Mouse (Mus musculus) ovary, adult 18-20 months (tissue): Measurements from ENCODE around the gene Dytn.
"Not testable (repeated sequence)": the region's sequence is repeated elsewhere in the genome, so short reads cannot be mapped to it uniquely, and the experiment has no call there.

Experiments used
- DNase-seq: peaks from one replicate; pipeline ENCODE4 v3.0.0; 2022; ENCODE audit warnings: low spot score, mixed read lengths

Gene Dytn

DNA sequence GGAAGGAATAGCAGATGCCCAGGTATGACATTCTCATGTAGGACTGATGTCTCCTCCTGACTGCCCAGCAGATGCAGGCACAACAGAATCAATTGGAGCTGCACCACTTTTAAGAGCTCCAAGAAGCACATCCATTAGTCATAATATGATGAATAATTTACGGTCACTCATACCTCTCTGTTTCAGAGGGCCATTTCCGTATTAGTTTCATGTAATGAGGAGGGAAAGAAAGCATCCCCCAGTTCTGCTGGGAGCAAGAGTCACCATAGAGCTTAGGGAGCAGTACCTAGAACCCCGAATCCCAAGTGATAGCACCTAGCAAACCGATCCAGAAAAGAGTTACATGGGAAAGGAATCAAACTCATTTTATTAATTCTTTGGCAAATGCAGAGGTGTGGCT is at the start of gene Dytn:
TSS of gene Dytn (minus strand) at position 101 of the 400 bp plus-strand sequence.
- DNase-seq = no peak

DNA sequence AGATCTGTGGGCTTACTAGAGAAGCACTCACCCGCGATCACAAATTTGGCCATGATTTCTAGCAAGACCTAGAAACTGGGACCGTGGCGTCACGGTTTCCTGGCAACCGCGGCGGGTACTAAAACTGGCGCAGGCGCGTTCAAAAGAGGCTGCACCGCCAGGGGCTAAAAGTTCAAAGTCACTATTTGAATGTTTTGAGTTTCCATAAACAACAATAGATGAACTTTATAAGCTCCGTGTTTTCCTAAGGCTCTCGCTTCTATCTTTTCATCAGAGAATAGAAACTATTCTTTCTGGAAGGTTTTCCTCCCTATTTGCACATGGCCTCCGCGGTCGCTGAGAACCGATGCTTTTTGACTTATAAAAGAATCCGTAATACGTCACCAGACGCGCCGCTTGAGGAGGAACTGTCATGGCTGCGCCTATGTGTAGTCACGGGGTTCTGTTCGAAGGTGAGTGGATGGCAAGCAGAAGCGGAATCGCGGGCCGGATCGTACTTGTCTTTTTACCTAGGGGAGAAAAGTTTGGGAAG is 43.6 kb upstream of the Dytn start, which contains the start of the genes Mdh1b and Fastkd2:
TSS of gene Mdh1b (minus strand) at position 79 of the 532 bp plus-strand sequence.
TSS of gene Fastkd2 (plus strand) at position 375 of the 532 bp plus-strand sequence.
- DNase-seq = peak; percentile 78

DNA sequence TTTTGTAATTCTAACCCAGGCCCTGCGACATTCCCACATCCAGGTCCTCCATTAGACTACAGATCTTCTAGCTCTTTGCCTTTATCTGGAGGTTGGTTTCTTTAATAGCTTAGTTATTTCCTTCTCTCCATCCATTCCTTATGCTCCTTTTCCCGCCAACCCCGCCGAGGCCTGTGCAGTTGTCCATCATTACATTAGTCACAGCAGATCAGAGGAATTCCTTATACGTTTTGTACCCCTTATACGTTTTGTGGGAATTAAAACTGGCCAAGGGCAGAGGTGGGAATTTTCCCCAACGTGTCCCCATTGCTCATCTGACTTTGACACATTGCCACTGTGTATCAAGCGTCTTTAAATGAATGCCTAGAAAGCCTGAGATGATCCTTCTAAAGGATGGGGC is 43.1 kb upstream of the Dytn start:
- DNase-seq = no peak

DNA sequence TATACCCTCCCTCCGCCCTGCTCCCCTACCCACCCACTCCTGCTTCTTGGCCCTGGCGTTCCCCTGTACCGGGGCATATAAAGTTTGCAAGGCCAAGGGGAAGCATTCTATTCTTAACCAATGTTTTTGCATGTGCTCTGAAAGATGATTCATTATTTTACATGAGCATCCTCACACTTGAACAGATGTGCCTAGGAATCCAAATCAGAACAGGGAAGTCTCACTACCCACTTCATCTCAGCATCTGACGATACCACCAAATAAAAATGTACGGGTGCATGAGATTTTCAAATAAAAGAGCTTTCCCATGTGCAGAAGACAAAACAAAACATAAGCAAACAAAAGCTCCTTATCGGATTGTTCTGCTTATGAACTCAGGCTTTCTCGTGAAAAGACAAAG is 33.4 kb upstream of the Dytn start:
- no peak for DNase-seq

DNA sequence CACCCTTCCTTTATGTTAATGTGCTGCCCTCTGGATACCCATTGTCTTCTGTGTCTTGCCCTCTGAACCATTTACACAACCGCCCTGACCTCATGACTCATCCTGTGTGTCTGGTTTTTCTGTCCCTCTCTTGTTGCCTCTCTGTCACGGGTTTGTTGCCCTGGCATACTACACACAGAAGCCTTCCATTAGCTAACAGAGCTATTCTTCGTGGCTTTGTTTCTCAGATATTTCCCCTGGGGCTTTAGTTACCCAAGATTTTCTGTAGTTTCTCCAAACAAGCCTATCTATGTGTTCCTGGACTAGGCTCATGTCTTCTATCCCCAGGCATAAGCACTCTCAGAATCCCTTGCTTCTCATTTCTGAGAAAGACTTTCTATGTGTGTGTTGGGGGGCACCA is 22.1 kb upstream of the Dytn start:
- DNase-seq = no peak

DNA sequence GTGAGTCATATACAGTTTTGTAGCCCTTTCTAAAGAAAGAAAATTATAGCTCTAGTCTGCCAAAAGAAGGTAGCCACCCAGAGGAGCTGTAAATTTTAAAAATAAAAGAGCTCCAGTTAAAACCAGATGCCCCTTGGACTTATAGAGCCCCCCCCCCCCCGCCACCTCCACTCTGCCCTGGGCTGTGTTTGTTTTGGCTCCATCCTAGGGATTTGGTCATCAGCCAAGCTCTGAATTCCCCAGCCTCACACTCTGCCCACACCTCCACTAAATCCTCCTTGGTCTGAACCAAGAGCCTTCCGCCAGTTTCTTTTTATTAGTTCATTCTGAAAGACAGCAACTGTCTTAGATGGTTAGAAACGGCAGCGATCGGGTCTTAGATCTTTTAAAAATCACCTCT is 19.0 kb upstream of the Dytn start:
- DNase-seq = no peak

DNA sequence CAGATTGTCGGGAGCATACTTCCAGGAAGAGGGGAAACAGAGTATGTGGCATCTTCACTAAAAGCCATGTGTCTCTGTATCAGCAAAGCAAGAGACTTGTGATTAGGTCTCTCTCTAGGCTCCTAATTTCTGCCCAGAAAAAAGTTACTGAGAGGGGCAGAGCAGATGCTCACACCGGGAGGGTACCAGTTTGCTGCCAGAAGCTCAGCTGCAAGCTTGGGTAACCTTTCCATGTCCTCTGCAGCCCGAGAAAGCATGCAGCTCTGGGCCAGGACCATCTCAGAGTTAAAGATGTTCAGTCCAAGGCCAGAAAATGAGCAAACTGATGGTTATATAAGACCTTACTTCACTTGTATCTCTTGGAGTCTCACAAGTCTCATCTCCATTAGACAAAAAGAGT is 10.1 kb upstream of the Dytn start:
- DNase-seq = no peak

DNA sequence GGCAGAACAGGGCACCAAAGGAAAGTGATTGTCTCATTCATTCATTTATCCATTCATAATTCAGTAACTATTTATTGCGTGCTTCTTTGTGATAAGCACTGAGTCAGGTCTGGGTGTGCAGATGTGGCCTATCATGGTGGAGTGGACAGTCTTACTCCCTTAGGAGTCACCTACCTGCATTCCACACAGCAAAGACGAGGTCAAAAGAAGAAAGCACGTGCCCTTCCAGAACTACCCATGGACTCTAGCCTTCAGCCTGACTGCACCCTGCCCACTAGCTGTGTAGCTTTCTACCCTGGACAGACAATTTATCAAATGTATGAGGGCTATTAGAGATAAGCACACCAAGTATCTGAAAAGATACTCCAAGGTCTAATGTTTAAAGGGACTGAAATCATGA is 10.8 kb downstream of the Dytn start:
- no peak for DNase-seq

DNA sequence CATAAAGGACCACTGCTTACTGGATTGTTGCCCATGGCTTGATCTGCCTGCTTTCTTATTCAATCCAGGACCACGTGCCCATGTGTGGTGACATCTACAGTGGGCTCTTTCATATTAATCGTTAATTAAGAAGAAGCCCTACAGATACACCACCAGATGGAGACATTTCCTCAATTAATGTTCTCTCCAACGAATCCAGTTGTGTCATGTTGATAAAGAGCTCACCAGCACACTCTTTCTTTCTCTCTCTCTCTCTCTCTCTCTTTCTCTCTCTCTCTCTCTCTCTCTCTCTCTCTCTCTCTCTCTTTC is 17.9 kb downstream of the Dytn start:
- DNase-seq = no peak

DNA sequence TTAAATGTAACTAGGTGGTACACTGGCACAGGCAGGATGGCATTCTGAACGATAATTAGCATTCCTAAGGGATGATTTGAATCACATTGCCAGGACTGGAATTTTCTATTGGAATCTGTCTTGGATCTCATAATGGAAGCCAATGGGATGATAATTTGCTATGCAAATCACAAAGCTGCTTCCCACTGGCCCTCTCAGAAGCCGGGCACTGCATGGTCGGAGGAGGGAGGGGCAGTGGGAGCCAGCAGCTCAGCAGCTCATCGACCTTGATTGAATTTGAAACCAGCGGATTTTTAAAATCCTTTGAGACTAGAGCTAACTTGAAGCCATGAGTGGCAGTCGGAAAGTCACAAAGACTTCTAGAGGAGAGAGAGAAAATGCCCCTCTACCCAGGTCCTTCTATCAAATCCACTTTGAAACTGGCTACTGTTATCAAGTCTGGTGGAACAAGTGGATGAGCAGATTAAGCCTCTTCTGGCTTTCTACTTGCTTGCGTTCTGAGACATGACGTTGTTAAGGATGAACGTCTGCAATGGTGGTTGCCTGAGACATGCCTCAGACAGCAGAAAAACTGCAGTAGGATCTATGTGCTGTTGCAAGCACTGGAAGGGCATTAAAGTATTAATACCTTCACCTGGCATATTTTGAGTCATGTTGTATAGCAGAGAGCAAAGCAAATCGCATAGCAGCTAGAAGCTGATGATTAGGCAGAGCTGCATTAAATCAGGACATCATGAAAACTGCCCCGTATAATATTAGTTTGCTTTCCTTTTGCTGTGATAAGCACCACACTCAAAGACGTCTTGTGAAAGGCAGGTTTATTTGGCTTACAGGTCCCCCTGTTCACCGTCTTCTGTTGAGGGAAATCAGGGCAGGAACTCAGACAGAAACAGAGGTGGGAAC is 18.5 kb downstream of the Dytn start:
- DNase-seq = no peak

DNA sequence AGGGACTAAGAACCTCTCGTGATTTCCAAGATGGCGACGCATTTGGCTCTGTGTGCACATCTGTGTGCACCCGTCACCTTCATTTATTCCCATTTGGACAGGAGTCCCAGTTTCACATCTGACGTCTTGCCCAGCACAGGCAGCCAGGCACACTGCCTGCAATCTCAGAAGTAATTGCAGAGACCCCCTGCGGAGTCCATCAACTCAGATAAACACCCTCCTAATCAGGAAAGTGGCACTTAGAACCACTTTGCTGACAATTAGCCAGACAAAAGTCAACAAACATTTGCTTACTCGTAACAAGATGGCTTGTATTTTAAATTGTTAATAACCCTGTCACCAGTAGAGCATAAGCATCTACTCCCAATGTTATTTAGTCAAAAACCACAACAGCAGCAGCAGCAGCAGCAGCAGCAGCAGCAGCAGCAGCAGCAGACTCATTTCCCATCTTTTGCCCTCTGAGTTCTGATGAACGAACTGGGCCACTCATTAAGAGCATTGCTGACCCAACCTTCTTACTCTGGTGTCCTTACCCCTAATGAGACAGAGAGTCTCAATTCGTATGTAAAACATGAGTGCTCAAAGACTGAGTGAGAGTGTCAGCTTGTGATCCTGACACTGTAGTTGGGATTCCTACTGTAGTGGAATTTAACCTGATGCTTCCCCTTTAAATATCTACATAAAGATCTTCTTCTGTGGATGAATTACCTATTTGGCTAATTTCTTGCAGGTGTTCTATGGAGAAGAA is 19.4 kb downstream of the Dytn start:
- no peak for DNase-seq

DNA sequence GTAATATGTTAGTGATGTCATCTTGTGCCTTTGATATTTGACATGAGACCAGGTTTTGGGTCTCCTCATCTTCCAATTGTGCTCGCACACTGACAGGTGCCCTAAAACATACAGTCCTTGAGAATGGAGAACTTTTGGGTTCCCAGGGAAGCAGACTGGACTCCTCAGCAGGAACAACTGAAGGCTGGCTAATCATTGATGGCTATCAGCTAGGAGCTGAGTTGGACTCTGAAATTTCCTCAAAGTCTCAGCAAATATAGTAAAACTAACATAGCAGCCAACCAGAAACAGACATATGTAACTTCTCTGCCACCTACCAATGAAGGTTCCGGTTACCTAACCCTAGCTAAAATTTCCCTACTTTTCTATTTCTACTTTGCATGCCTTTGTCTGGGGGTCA is 20.6 kb downstream of the Dytn start:
- DNase-seq = no peak

DNA sequence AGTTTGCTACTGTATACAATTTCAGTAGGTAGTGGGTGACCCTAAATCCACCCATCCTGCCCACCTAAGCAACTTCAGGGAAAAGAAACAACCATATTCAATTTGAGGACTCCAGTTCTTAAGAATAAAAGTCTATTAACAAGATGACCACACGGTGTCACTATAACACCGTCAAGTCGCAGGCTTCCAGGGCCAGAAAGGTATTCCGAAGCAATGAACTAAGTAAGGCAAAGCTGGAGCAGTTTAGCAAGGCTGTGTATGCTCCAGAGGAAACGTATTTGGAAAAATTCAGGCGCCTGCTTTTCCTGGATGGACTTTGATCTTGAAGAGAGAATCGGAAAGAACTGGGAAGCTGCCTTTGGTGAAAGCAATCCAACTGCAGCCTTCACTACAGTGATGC is 27.1 kb downstream of the Dytn start:
- no peak for DNase-seq

DNA sequence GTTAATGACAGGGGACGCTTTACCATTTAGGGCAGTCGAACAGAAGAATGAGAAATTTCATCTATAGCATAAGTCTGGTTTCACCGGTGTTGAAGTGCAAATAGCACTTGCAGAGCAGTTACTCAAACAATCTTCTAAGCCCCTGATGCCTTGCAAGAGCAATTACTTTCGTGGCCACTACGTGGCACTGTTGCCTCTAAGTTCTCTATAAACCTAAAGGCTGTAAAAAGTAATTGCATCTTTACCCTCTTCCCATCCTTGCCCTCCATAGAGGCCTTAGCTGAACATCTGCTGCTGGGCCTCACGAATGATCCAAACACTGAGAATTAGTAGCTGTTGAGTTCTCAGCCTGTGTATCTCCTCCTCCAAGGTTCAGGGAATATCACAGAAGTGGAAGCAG is 28.7 kb downstream of the Dytn start:
- DNase-seq = peak; percentile 11

DNA sequence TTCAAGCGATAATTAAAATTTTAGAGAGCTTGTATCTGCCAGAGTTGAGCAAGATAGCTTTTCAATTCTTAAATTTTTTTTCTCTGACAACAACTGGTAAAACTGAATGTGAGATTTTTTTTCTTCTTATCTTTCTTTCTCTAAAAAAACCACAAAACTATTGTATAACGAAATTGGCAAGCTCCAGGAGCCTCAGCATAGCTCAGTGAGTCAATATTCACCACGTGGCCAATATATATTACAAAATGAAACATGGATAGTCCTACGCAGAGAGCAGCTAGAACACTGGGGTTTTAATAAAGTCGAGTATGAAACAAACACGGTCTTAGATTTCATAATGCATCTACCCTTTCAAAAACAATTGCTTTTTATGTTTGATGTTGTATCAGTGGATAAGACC is 46.8 kb downstream of the Dytn start:
- DNase-seq = no peak

DNA sequence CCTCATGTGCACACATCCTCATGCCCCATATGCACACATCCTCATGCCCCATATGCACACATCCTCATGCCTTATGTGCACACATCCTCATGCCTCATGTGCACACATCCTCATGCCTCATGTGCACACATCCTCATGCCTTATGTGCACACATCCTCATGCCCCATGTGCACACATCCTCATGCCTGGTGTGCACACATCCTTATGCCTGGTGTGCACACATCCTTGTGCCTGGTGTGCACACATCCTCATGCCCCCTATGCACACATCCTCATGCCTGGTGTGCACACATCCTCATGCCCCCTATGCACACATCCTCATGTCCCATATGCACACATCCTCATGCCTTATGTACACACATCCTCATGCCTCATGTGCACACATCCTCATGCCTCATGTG is 56.3 kb downstream of the Dytn start:
- DNase-seq = not testable (repeated sequence)

DNA sequence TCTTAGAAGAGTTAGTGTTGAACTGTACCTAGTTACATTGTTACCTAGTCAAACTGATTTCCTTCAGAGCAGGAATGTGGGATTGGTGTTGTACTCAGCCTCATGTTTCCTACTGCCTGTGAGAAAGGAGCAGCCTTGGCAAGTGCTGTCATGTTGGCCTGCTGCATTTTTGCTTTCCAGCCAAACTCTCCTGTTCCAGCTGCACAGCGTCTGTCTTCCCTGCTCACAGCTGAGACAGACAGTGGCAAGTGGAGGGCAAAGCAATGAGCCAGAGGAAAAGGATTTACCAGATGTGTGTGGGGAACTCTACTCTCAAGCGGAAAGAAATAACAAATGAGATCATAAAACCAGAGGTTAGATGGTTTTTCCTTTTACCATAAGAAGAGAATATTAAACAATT is 58.5 kb downstream of the Dytn start:
- no peak for DNase-seq

DNA sequence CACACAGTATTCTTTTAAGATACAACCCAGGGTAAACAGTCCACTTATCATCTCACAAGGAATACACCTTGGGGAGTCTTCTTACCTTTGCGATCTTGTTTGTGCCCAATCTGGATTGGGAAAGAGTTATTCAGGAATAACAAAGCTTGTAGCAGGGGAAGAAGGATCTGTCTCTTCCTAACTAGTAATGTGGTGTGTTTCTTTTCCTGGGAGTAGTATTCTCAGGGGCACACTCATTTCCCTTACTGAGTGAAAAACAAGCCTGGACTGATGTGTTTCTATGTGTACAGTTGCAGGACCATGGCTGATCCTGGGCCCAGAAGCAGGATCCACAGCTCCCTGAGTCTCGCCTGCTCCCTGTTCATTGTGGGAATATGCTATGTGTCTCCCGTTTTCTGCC is 71.1 kb downstream of the Dytn start, which contains the start of gene Gm39653:
TSS of gene Gm39653 (plus strand) at position 301 of the 400 bp plus-strand sequence.
- no peak for DNase-seq

DNA sequence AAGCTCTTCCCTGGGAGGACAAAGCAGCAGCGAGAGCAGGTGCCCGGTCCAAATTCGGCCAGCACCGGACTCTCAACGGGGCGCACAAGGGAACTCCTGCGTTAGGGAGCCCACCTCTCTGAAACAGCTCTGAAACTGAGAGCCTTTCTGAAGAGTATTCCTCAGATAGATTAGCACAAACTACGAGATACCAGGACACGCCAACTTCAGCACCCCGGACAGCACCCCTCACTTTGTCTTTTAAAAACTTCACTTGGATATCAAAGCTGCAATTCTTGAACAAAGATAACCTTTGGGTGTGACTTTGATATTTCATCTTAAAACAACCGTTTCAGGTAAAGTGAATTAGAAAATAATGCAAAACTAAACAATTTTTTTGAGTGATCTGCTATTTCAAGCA is 72.1 kb downstream of the Dytn start:
- no peak for DNase-seq

DNA sequence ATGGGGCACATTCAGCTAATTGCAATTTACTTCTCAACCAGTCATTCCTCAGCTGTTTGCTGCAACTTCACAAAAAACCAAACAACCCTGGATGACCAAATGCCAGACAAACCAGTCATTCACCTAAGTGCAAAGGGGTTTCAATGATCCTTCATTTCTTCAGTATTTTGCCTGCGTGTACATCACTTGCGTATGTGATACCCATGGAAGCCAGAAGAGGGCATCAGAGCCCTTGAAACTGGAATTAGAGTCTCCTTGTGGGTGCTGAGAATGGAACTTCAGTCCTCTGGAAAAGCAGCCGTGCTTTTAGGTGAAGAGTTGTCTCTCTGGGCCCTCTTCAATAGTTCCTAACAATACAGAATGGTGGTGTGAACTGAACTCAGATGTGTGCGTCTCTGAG is 77.1 kb downstream of the Dytn start:
- no peak for DNase-seq

DNA sequence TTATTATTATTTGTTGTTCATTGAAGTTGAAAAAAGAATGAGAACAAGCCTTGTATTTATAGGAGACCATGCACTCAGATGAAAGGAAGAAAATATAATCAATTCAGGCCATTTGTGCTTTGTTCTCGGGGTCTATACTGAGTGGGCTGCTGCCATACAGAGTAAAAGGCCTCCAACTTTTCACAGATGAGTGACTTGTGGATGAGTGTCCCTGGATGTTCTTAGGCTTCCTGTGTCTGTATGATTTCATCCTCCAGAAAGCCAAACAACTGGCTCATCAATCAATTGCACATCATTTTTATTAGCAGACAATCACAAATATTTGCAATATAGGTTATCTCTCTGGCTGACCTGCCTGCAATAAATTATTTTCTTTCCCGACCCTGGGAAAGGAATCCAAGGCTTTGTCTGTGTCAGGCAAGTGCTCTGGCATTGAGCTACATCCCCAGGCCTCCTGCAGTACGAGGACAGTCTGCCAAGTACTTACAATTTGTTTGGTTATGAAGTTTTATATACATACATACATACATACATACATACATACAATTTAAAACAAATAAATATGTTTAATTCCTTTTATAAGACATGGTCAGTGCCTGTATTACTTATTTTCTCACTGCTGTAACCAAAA is 82.7 kb downstream of the Dytn start:
- DNase-seq = no peak

DNA sequence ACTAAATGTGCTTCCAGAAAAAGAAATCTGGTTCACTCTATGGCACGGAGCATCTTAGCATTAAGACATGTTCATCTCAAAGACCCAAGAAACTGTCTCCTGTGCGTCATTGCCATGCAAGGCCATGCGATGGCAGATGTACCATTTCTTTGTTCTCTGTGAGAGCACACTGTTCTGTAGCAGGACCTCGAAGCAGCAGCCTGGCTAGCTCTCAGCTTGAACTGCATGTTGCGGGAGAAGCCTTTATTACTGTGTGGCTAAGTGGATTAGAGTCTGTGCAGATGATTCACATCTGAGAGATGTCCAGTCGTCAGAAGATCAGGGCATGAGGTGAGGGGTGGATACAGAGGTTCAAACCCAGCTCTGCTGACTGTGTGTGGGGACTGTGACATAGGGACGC is 99.9 kb downstream of the Dytn start:
- no peak for DNase-seq

DNA sequence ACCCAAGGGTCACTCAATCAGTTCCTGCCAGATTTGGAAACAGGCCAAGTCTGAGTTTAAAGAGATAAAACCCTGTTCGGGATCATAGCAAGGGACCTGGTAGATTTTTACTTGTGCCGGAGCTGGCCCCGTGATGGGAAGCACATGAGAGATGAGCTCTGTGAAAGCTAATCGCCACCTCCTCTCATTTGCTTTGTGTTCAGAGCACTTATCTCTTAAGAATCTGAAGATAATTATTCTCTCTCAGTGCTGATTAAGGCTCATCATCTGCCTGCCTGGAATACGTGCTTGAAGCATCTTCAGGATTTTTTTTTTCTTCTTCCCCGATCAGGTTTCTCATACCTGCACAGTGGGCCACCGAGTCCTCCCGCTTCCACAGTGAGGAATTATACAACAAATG is 107.6 kb downstream of the Dytn start:
- no peak for DNase-seq
